Mouse (Mus musculus): ENCODE results near the gene Prok1.

Prok1 gene

DNA sequence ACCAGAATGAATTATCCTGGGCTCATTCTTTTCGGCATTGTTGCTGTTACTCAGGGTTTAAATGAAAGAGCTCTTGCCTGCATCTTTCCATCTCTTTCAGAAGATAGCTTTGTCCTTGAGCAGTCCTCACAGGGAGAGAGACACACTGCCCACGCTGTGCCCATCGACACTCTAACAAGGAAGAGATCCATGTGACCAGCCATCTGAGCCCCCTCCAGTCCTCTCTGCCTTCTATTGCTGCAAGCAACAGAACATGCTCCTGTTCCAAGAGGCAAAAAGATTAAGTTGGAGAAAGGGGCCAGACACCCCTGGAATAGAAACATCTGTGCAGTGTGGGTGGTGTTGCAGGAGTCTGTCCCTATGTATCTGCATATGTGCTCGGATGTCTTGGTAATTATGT, 52.5 kb downstream of the Prok1 start:
- DNase-seq (ENCODE audit: low read depth, low spot score) = no peak

DNA sequence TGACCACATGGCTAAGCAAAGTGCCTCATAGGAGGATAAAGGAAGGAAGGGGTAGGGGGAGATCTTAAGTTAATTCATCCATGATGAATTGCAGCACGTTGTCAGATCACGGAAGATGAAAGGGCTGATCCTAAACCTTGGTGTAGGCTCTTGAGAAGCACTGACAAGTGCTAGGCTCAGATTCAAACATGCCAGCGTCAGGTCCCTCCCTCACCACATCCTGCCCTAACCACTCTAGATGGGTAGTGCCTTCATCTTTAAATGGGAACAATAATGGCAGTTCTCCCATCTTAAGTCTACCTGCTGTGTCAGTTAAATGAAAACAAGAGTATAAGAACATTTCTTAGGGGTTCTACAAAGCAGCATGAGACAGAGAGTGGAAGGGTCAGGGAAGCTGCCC, 53.9 kb downstream of the Prok1 start:
- DNase-seq (ENCODE audit: low read depth, low spot score) = no peak

DNA sequence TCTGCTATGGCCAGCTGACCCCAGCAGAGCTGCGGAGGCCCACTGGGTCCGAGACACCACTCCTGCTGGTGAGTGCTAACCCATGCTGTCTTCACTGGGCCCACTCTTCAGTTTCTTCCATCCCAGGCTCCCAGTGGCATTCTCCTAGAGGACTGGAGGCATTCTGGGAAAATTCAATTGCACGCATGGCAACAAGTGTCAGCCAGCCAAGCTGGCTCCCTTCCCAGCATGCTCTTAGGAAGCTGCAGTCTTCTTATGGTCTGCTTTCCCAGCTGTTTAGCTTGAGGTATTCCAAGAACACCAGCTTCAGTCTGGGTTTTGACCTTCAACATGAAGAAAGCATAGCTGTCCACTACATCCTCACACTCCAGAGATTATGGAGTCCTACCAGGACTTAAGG, 56.3 kb downstream of the Prok1 start:
- no peak for DNase-seq (ENCODE audit: low read depth, low spot score)
